Comparison of ENCODE assay signal across 14 mouse cellular contexts in the genomic region with DNA sequence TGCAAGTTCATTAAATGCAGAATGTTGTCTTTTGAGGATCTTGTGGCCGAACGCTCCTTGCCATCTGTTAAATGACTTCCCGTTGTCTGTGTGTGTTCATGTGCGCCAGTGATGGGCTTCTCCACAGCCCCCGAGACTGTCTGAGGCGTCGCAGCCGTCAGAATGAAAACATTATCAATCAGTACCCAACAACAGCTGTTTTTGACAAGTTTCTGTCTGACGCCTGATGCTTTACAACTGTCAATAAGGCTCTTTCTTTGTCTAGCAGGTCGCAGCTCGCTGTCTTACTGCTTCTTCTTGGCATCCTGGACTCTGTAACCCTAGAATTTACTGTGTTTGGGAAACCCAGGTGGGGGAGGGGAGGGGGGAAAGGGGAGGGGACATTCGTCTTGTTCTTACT.
A peak's percentile ranks its signal among the peaks of the same experiment; 100 is the strongest.
DNase-seq lines count a peak whose midpoint lies in the region; ATAC-seq lines count a peak whose summit lies in the region.
"Had no signal": no experiment of that assay in that cellular context is flagged by ENCODE, and none has a peak within 500 bp of the region (broad histone marks: within the 10 kb centered on the region; RNA-seq: fewer than 3 reads in every experiment).

No protein-coding gene starts in this region.

- DNase-seq in forebrain, embryonic 11.5 days (ENCODE audit: low spot score), result peak; percentile 39
- no peak for DNase-seq in forebrain, embryonic 10.5 days (ENCODE audit: extremely low spot score, low spot score)
- peak; percentile 77 for DNase-seq in midbrain, embryonic 11.5 days (ENCODE audit: low spot score, missing footprints)
- DNase-seq in urinary bladder, postnatal 10 days (ENCODE audit: low spot score), result no peak
- DNase-seq in cerebellum, adult 8-10 months, result no peak
- DNase-seq: adrenal gland, postnatal 10 days; cerebellum, postnatal 36 days; liver; right cerebral cortex, postnatal 4 days had no signal

- H3K27me3 ChIP-seq in forebrain, embryonic 11.5 days (ENCODE audit: control insufficient read depth, insufficient read depth, low read length), result no peaks in the 10 kb centered on the region
- no peaks in the 10 kb centered on the region for H3K27me3 ChIP-seq in forebrain, embryonic 10.5 days (ENCODE audit: poor library complexity, severe bottlenecking)
- no peaks in the 10 kb centered on the region for H3K27me3 ChIP-seq in midbrain, embryonic 11.5 days (ENCODE audit: control insufficient read depth, insufficient read depth, low read length)
- H3K27me3 ChIP-seq in midbrain, embryonic 15.5 days (replicated peaks), result no peaks in the 10 kb centered on the region
- no peaks in the 10 kb centered on the region for H3K27me3 ChIP-seq in forebrain, embryonic 16.5 days (replicated peaks; ENCODE audit: control insufficient read depth, insufficient read depth, low read length)
- H3K27me3 ChIP-seq in neural tube, embryonic 15.5 days (replicated peaks), result no peaks in the 10 kb centered on the region
- H3K27me3 ChIP-seq: lung, embryonic 15.5 days had no signal

- no peak overlapping the region for H3K27ac ChIP-seq in forebrain, embryonic 11.5 days (ENCODE audit: low read depth, low read length)
- H3K27ac ChIP-seq in forebrain, embryonic 10.5 days, result no peak overlapping the region
- H3K27ac ChIP-seq in midbrain, embryonic 11.5 days (ENCODE audit: low read depth, low read length), result no peak overlapping the region
- no peak overlapping the region for H3K27ac ChIP-seq in midbrain, embryonic 15.5 days
- no peak overlapping the region for H3K27ac ChIP-seq in forebrain, embryonic 16.5 days (ENCODE audit: low read length)
- H3K27ac ChIP-seq in neural tube, embryonic 15.5 days (replicated peaks), result no peak overlapping the region
- H3K27ac ChIP-seq: lung, embryonic 15.5 days had no signal

- no peak overlapping the region for H3K4me3 ChIP-seq in forebrain, embryonic 11.5 days (ENCODE audit: low read depth, low read length)
- no peak overlapping the region for H3K4me3 ChIP-seq in forebrain, embryonic 10.5 days
- H3K4me3 ChIP-seq in midbrain, embryonic 11.5 days (ENCODE audit: low read depth, low read length), result no peak overlapping the region
- no peak overlapping the region for H3K4me3 ChIP-seq in midbrain, embryonic 15.5 days
- no peak overlapping the region for H3K4me3 ChIP-seq in forebrain, embryonic 16.5 days (replicated peaks; ENCODE audit: low read length)
- no peak overlapping the region for H3K4me3 ChIP-seq in neural tube, embryonic 15.5 days (replicated peaks)
- H3K4me3 ChIP-seq: lung, embryonic 15.5 days; myocyte had no signal

- no peaks in the 10 kb centered on the region for H3K4me1 ChIP-seq in forebrain, embryonic 11.5 days (replicated peaks; ENCODE audit: control insufficient read depth, insufficient read depth, low read length)
- no peaks in the 10 kb centered on the region for H3K4me1 ChIP-seq in forebrain, embryonic 10.5 days
- H3K4me1 ChIP-seq in midbrain, embryonic 11.5 days (ENCODE audit: control insufficient read depth, insufficient read depth, low read length), result no peaks in the 10 kb centered on the region
- no peaks in the 10 kb centered on the region for H3K4me1 ChIP-seq in midbrain, embryonic 15.5 days
- peaks cover 3% of the 10 kb centered on the region; the same call in 1 of the 2 replicates for H3K4me1 ChIP-seq in forebrain, embryonic 16.5 days (replicated peaks; ENCODE audit: control insufficient read depth, insufficient read depth, low read length)
- H3K4me1 ChIP-seq in neural tube, embryonic 15.5 days, result peaks cover 10% of the 10 kb centered on the region
- H3K4me1 ChIP-seq: lung, embryonic 15.5 days had no signal

- H3K9me3 ChIP-seq in forebrain, embryonic 11.5 days (ENCODE audit: control insufficient read depth, low read length), result no peaks in the 10 kb centered on the region
- H3K9me3 ChIP-seq in forebrain, embryonic 10.5 days, result no peaks in the 10 kb centered on the region
- no peaks in the 10 kb centered on the region for H3K9me3 ChIP-seq in midbrain, embryonic 11.5 days (ENCODE audit: control insufficient read depth, low read length)
- no peaks in the 10 kb centered on the region for H3K9me3 ChIP-seq in midbrain, embryonic 15.5 days
- no peaks in the 10 kb centered on the region for H3K9me3 ChIP-seq in forebrain, embryonic 16.5 days (ENCODE audit: control insufficient read depth, low read length)
- no peaks in the 10 kb centered on the region for H3K9me3 ChIP-seq in neural tube, embryonic 15.5 days (replicated peaks)
- H3K9me3 ChIP-seq: lung, embryonic 15.5 days had no signal

- H3K36me3 ChIP-seq in forebrain, embryonic 11.5 days (ENCODE audit: control insufficient read depth, insufficient read depth, low read length), result no peaks in the 10 kb centered on the region
- H3K36me3 ChIP-seq in forebrain, embryonic 10.5 days (replicated peaks), result peaks cover 7% of the 10 kb centered on the region
- H3K36me3 ChIP-seq in midbrain, embryonic 11.5 days (ENCODE audit: control insufficient read depth, insufficient read depth, low read length), result no peaks in the 10 kb centered on the region
- no peaks in the 10 kb centered on the region for H3K36me3 ChIP-seq in midbrain, embryonic 15.5 days (replicated peaks)
- no peaks in the 10 kb centered on the region for H3K36me3 ChIP-seq in forebrain, embryonic 16.5 days (ENCODE audit: control insufficient read depth, insufficient read depth)
- peaks cover 5% of the 10 kb centered on the region for H3K36me3 ChIP-seq in neural tube, embryonic 15.5 days
- H3K36me3 ChIP-seq: lung, embryonic 15.5 days had no signal

- 74% methylated on average over 12 of the region's 12 CpGs for WGBS in forebrain, embryonic 11.5 days
- WGBS in forebrain, embryonic 10.5 days, result 80% methylated on average over 12 of the region's 12 CpGs
- WGBS in midbrain, embryonic 11.5 days, result 66% methylated on average over 12 of the region's 12 CpGs
- 40% methylated on average over 12 of the region's 12 CpGs for WGBS in midbrain, embryonic 15.5 days
- WGBS in forebrain, embryonic 16.5 days, result 41% methylated on average over 12 of the region's 12 CpGs
- 23% methylated on average over 12 of the region's 12 CpGs for WGBS in neural tube, embryonic 15.5 days

- no peak for ATAC-seq in forebrain, embryonic 11.5 days (replicated peaks; ENCODE audit: low FRiP score)
- ATAC-seq in midbrain, embryonic 11.5 days (ENCODE audit: low FRiP score), result no peak
- ATAC-seq in midbrain, embryonic 15.5 days (replicated peaks), result no peak
- peak; percentile 66 for ATAC-seq in forebrain, embryonic 16.5 days
- no peak for ATAC-seq in neural tube, embryonic 15.5 days (ENCODE audit: low FRiP score)

- H3K4me2 ChIP-seq in forebrain, embryonic 11.5 days (ENCODE audit: low read depth, low read length, severe bottlenecking), result no peak overlapping the region
- H3K4me2 ChIP-seq in midbrain, embryonic 11.5 days, result no peak overlapping the region
- no peak overlapping the region for H3K4me2 ChIP-seq in midbrain, embryonic 15.5 days
- H3K4me2 ChIP-seq in forebrain, embryonic 16.5 days (ENCODE audit: low read length), result no peak overlapping the region
- H3K4me2 ChIP-seq in neural tube, embryonic 15.5 days, result peak overlapping the region; percentile 3; the same call in 1 of the 2 replicates
- H3K4me2 ChIP-seq: lung, embryonic 15.5 days had no signal

- H3K9ac ChIP-seq in forebrain, embryonic 11.5 days (ENCODE audit: low read length), result no peak overlapping the region
- no peak overlapping the region for H3K9ac ChIP-seq in midbrain, embryonic 11.5 days (ENCODE audit: low read length)
- H3K9ac ChIP-seq in midbrain, embryonic 15.5 days, result no peak overlapping the region
- no peak overlapping the region for H3K9ac ChIP-seq in forebrain, embryonic 16.5 days (replicated peaks; ENCODE audit: low read depth, low read length)
- H3K9ac ChIP-seq in neural tube, embryonic 15.5 days (replicated peaks), result no peak overlapping the region
- H3K9ac ChIP-seq: lung, embryonic 15.5 days had no signal

Comparison
In these comparisons a context has a peak if more than half of its experiments do, and no peak if none do; other contexts are left out.
1. DNase-seq: peak in forebrain, embryonic 11.5 days (single experiment) and midbrain, embryonic 11.5 days (single experiment); none in forebrain, embryonic 10.5 days (single experiment), urinary bladder, postnatal 10 days (single experiment) and cerebellum, adult 8-10 months (single experiment).